Mouse (Mus musculus): ENCODE measurements around the gene Gimd1.
A peak's percentile ranks its signal among the peaks of the same experiment; 100 is the strongest.

Gimd1 gene

GRCm38 (mm10) chr3:132629601-132630239 is at the start of gene Gimd1:
Gimd1 (plus strand) TSS chr3:132629820.
- no peak for DNase-seq (ENCODE audit: low read depth, low spot score)

- no peak for DNase-seq (ENCODE audit: low read depth, low spot score)
Measured at GRCm38 (mm10) chr3:132581198-132581597, 48.4 kb upstream of the Gimd1 start.

- peak; percentile 27 for DNase-seq (ENCODE audit: low read depth, low spot score)
Measured at GRCm38 (mm10) chr3:132582339-132582738, 47.3 kb upstream of the Gimd1 start.

- no peak for DNase-seq (ENCODE audit: low read depth, low spot score)
Measured at GRCm38 (mm10) chr3:132585122-132585972, 44.3 kb upstream of the Gimd1 start.

- DNase-seq (ENCODE audit: low read depth, low spot score): peak; percentile 27
Measured at GRCm38 (mm10) chr3:132588146-132588545, 41.5 kb upstream of the Gimd1 start.

GRCm38 (mm10) chr3:132590010-132590409 is 39.6 kb upstream of the Gimd1 start:
- no peak for DNase-seq (ENCODE audit: low read depth, low spot score)

GRCm38 (mm10) chr3:132590604-132591003 is 39.0 kb upstream of the Gimd1 start:
- DNase-seq (ENCODE audit: low read depth, low spot score): no peak

GRCm38 (mm10) chr3:132628741-132629140 is 879 bp upstream of the Gimd1 start:
- DNase-seq (ENCODE audit: low read depth, low spot score): peak; percentile 18

GRCm38 (mm10) chr3:132633261-132633660 is 3.6 kb downstream of the Gimd1 start:
- DNase-seq (ENCODE audit: low read depth, low spot score): no peak

- no peak for DNase-seq (ENCODE audit: low read depth, low spot score)
Measured at GRCm38 (mm10) chr3:132637080-132637479, 7.5 kb downstream of the Gimd1 start.

GRCm38 (mm10) chr3:132644071-132644470 is 14.5 kb downstream of the Gimd1 start:
- DNase-seq (ENCODE audit: low read depth, low spot score): no peak

- DNase-seq (ENCODE audit: low read depth, low spot score): no peak
Measured at GRCm38 (mm10) chr3:132646814-132647213, 17.2 kb downstream of the Gimd1 start.

- no peak for DNase-seq (ENCODE audit: low read depth, low spot score)
Measured at GRCm38 (mm10) chr3:132649368-132649767, 19.7 kb downstream of the Gimd1 start.

- no peak for DNase-seq (ENCODE audit: low read depth, low spot score)
Measured at GRCm38 (mm10) chr3:132650191-132650590, 20.6 kb downstream of the Gimd1 start.

GRCm38 (mm10) chr3:132651776-132652175 is 22.2 kb downstream of the Gimd1 start:
- DNase-seq (ENCODE audit: low read depth, low spot score): peak; percentile 47

GRCm38 (mm10) chr3:132653959-132654358 is 24.3 kb downstream of the Gimd1 start:
- DNase-seq (ENCODE audit: low read depth, low spot score): no peak

- no peak for DNase-seq (ENCODE audit: low read depth, low spot score)
Measured at GRCm38 (mm10) chr3:132655955-132656354, 26.3 kb downstream of the Gimd1 start.

- DNase-seq (ENCODE audit: low read depth, low spot score): no peak
Measured at GRCm38 (mm10) chr3:132677494-132677893, 47.9 kb downstream of the Gimd1 start.

GRCm38 (mm10) chr3:132683447-132684230 is 54.0 kb downstream of the Gimd1 start, which contains the start of gene Tbck:
Tbck (plus strand) TSS chr3:132684144.
- DNase-seq (ENCODE audit: low read depth, low spot score): peak; percentile 90

GRCm38 (mm10) chr3:132684231-132684928 is 54.8 kb downstream of the Gimd1 start, which contains the start of gene Aimp1:
Aimp1 (minus strand) TSS chr3:132684370.
- no peak for DNase-seq (ENCODE audit: low read depth, low spot score)

Measured in 3T3-L1 (cell line).